8 mouse cellular contexts compared by ENCODE assay signal in genomic region chr3:95996451-95997073, GRCm38 (mm10). TPM values are rescaled to one million over a fixed set of nuclear protein-coding genes. Genes with fewer than 3 reads are reported as not detected.
DNase-seq lines count a peak whose midpoint lies in the region; ATAC-seq and TF ChIP-seq lines count a peak whose summit lies in the region.

No protein-coding gene starts in this region.

- ATAC-seq in lung, embryonic 14.5 days (ENCODE audit: insufficient read depth), result no peak
- no peak; the same call in 1 of the 2 replicates for ATAC-seq in neural tube, embryonic 14.5 days (ENCODE audit: low read depth)
- no peak for ATAC-seq in frontal cortex, adult (ENCODE audit: low TSS enrichment)

- H3K9me3 ChIP-seq in lung, embryonic 14.5 days (ENCODE audit: low read depth, low read length), result no peaks in the 10 kb centered on the region
- no peaks in the 10 kb centered on the region for H3K9me3 ChIP-seq in embryonic facial prominence, embryonic 10.5 days
- no peaks in the 10 kb centered on the region for H3K9me3 ChIP-seq in limb, embryonic 10.5 days (replicated peaks)
- H3K9me3 ChIP-seq in neural tube, embryonic 14.5 days (ENCODE audit: control insufficient read depth, low read length), result no peaks in the 10 kb centered on the region

- H3K27me3 ChIP-seq in lung, embryonic 14.5 days (ENCODE audit: insufficient read depth, low read length), result no peaks in the 10 kb centered on the region
- no peaks in the 10 kb centered on the region for H3K27me3 ChIP-seq in embryonic facial prominence, embryonic 10.5 days (replicated peaks; ENCODE audit: low read depth, poor library complexity, severe bottlenecking)
- H3K27me3 ChIP-seq in limb, embryonic 10.5 days (ENCODE audit: low read depth, poor library complexity, severe bottlenecking), result no peaks in the 10 kb centered on the region
- H3K27me3 ChIP-seq in neural tube, embryonic 14.5 days (ENCODE audit: control insufficient read depth, insufficient read depth, low read length), result no peaks in the 10 kb centered on the region

- H3K27ac ChIP-seq in lung, embryonic 14.5 days (ENCODE audit: low read depth), result peak overlapping the region; percentile 98
- H3K27ac ChIP-seq in embryonic facial prominence, embryonic 10.5 days (replicated peaks), result peak overlapping the region; percentile 100
- H3K27ac ChIP-seq in limb, embryonic 10.5 days, result peak overlapping the region; percentile 100
- H3K27ac ChIP-seq in neural tube, embryonic 14.5 days (ENCODE audit: low read depth, low read length), result peak overlapping the region; percentile 99

- peak overlapping the region; percentile 73 for H3K4me2 ChIP-seq in lung, embryonic 14.5 days
- peak overlapping the region; percentile 96 for H3K4me2 ChIP-seq in neural tube, embryonic 14.5 days (ENCODE audit: low read depth, low read length)

- peaks cover 14% of the 10 kb centered on the region; the same call in 1 of the 2 replicates for H3K36me3 ChIP-seq in lung, embryonic 14.5 days (ENCODE audit: insufficient read depth)
- H3K36me3 ChIP-seq in embryonic facial prominence, embryonic 10.5 days (replicated peaks), result peaks cover 35% of the 10 kb centered on the region
- peaks cover 34% of the 10 kb centered on the region for H3K36me3 ChIP-seq in limb, embryonic 10.5 days
- peaks cover 5% of the 10 kb centered on the region for H3K36me3 ChIP-seq in neural tube, embryonic 14.5 days (ENCODE audit: control insufficient read depth, insufficient read depth, low read length)

- TF ChIP-seq CTCF in lung, embryonic 14.5 days (IDR thresholded peaks at IDR 0.05; ENCODE audit: low read depth), result no peak

- H3K4me1 ChIP-seq in lung, embryonic 14.5 days (ENCODE audit: insufficient read depth), result peaks cover 10% of the 10 kb centered on the region
- peaks cover 66% of the 10 kb centered on the region for H3K4me1 ChIP-seq in embryonic facial prominence, embryonic 10.5 days
- peaks cover 52% of the 10 kb centered on the region for H3K4me1 ChIP-seq in limb, embryonic 10.5 days
- H3K4me1 ChIP-seq in neural tube, embryonic 14.5 days (ENCODE audit: control insufficient read depth, insufficient read depth, low read length), result peaks cover 35% of the 10 kb centered on the region

- H3K9ac ChIP-seq in lung, embryonic 14.5 days, result peak overlapping the region; percentile 92
- H3K9ac ChIP-seq in neural tube, embryonic 14.5 days (replicated peaks; ENCODE audit: low read depth, low read length), result peak overlapping the region; percentile 98

- DNase-seq in lung, embryonic 14.5 days, result peak; percentile 34
- no peak for DNase-seq in lung, postnatal 4 days
- no peak for DNase-seq in embryonic facial prominence, embryonic 10.5 days (ENCODE audit: low spot score)
- DNase-seq in limb, embryonic 10.5 days (ENCODE audit: low spot score), result no peak
- no peak for DNase-seq in left cerebral cortex, adult 8-10 months (ENCODE audit: low spot score in 2 of 2)
- no peak for DNase-seq in adipocyte (ENCODE audit: low spot score)

- peak overlapping the region; percentile 73 for H3K4me3 ChIP-seq in lung, embryonic 14.5 days (ENCODE audit: low read depth, low read length)
- peak overlapping the region; percentile 86 for H3K4me3 ChIP-seq in embryonic facial prominence, embryonic 10.5 days
- H3K4me3 ChIP-seq in limb, embryonic 10.5 days, result peak overlapping the region; percentile 85
- H3K4me3 ChIP-seq in neural tube, embryonic 14.5 days (ENCODE audit: low read depth, low read length), result peak overlapping the region; percentile 83

- 6% methylated on average over 6 of the region's 6 CpGs for WGBS in lung, embryonic 14.5 days
- WGBS in embryonic facial prominence, embryonic 10.5 days, result 14% methylated on average over 6 of the region's 6 CpGs
- WGBS in limb, embryonic 10.5 days, result 13% methylated on average over 6 of the region's 6 CpGs
- 4% methylated on average over 6 of the region's 6 CpGs for WGBS in neural tube, embryonic 14.5 days

RNA-seq across cellular contexts. Expression of gene Plekho1, which starts 0.8 kb away (rescaled TPM):
- 36.7 and 37.0 TPM in 2 replicates for polyA plus RNA-seq in lung, embryonic 14.5 days (2014; fragmentation: Nextera tagmentation; extraction: Ambion mirVana)
- 73.2 and 78.5 TPM in 2 replicates for polyA plus RNA-seq in embryonic facial prominence, embryonic 10.5 days (2016; fragmentation: Nextera tagmentation; extraction: Ambion mirVana)
- polyA plus RNA-seq in limb, embryonic 10.5 days (2016; fragmentation: Nextera tagmentation; extraction: Ambion mirVana), result 77.7 and 81.9 TPM in 2 replicates
- polyA plus RNA-seq in neural tube, embryonic 14.5 days (2014; fragmentation: Nextera tagmentation; extraction: Ambion mirVana), result 45.5 and 49.2 TPM in 2 replicates
- 10 to 100 TPM; 64.0 to 86.2 (median 81.6) TPM for total RNA-seq in left cerebral cortex, adult 8-10 months (2022)
